Mouse (Mus musculus): ENCODE data around the gene Rftn2. TPM values are rescaled to one million over a fixed set of nuclear protein-coding genes. Genes with fewer than 3 reads are reported as not detected.

The Rftn2 gene
- 1 to 10 TPM in 1 of 2 experiments, under 1 TPM in 1; 0.67 to 1.7 TPM for total RNA-seq (2023)

DNA sequence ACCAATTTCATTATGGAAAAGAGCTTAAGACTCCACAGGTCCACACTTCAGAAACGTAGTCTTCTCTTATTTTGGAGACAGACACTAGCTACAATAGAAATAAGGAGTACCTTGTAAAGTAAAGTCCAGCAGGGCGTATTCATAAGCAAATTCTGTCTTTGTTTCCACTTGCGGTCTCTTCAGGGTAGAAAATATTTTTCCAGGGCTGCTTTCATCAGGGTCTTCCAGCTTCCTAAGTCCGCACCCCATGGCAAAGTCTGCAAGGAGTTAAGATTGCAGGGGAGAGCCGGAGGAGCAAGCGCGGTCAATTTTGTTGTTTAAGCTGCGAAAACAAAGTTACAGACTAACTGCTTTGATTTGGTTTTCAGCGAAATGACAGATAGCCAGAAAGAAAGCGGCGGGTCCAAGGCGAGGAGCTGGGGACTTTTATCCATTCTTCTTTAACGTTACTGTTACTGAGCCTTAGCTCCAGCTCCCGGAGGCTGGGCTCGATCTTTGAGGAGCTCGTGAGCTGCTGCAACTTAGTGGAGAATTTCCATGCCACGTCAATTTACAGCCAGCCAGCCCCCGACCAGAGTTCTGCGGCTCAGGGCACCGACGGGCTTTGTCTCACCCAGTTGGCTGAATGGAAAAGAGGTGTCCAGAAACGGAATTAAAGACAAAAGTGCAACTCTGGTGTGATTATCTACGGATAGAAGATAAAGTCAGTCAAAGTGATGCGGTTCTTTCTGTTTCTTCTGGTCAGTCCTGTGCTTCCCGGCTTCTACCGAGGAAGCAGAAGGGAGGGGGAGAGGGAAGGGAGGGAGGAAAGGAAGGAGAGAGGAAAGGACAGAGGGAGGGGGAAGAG lies at the start of gene Rftn2:
Gene Rftn2 (minus strand): TSS at position 772 of the 847 bp plus-strand sequence.

DNA sequence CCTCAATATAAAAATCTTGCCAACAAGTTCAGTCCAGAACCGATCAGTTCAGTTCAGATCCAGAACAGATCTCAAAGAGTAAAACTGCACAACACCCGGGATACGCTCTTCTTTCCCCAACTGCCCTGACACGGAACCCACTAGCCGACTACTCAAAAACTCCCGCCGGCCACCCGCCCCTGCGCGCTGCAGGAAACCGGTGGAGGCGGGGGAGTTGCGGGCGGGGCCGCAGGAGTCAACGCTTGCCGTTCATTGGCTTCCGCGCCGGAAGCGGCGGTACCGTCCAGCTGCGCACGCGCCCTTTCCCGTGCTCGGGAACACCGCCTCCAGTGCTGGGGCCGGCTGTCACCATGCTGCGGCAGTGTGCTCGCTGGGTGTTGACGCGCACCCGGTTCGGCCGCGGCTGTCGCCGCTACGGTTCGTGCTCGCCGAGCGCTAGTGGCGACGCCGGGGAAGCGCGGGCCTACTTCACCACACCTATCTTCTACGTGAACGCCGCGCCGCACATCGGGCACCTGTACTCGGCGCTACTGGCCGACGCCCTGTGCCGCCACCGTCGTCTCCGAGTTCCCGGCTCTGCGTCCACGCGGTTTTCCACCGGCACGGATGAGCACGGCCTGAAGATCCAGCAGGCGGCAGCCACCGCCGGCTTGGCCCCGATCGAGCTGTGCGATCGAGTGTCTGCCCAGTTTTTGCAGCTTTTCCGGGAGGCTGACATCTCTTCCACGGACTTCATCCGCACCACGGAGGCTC lies 10.5 kb upstream of the Rftn2 start, which contains the start of gene Mars2:
Gene Mars2 (plus strand): TSS at position 288 of the 753 bp plus-strand sequence.

GRCm38 (mm10) chr1:55130943-55131401 lies 95.6 kb downstream of the Rftn2 start, which contains the start of gene Mob4:
Gene Mob4, plus strand, starts transcription at chr1:55131231.

Other genes starting within 250 kb of the Rftn2 start
- gene Sf3b1, start 199.3 kb downstream of the Rftn2 start, total RNA-seq (2023) = 100 to 1,000 TPM; 326 to 349 TPM
- gene Coq10b, start 174.0 kb downstream of the Rftn2 start, total RNA-seq (2023) = 10 to 100 TPM; 56.1 to 59.0 TPM
- gene Hspe1, start 138.7 kb downstream of the Rftn2 start, total RNA-seq (2023) = 10 to 100 TPM; 62.6 TPM
- gene Hspd1, start 138.5 kb downstream of the Rftn2 start, total RNA-seq (2023) = 10 to 100 TPM; 61.4 to 71.1 TPM
- gene Mob4, start 95.6 kb downstream of the Rftn2 start, total RNA-seq (2023) = 10 to 100 TPM; 44.6 to 45.3 TPM
- 1 to 10 TPM; 2.4 to 2.5 TPM for gene Mars2, start 10.4 kb upstream of the Rftn2 start, total RNA-seq (2023)
- gene Boll, start 136.7 kb upstream of the Rftn2 start, total RNA-seq (2023) = not detected
- 1 to 10 TPM; 7.5 to 7.6 TPM for gene Plcl1, start 179.1 kb upstream of the Rftn2 start, total RNA-seq (2023)